ENCODE assay signal across 8 mouse cellular contexts in genomic region chr8:89041421-89042117, GRCm38 (mm10). TPM values are rescaled to one million over a fixed set of nuclear protein-coding genes. Genes with fewer than 3 reads are reported as not detected.
DNase-seq lines count a peak whose midpoint lies in the region; ATAC-seq and TF ChIP-seq lines count a peak whose summit lies in the region.

No protein-coding gene starts in this region.

- WGBS in forebrain, embryonic 10.5 days: under 1% methylated on average over 55 of the region's 55 CpGs
- WGBS in limb, embryonic 10.5 days: under 1% methylated on average over 55 of the region's 55 CpGs
- WGBS in olfactory bulb, adult 2 months: under 1% methylated on average over 55 of the region's 55 CpGs

- H3K4me1 ChIP-seq in forebrain, embryonic 10.5 days: peaks cover 88% of the 10 kb centered on the region
- H3K4me1 ChIP-seq in limb, embryonic 10.5 days: peaks cover 61% of the 10 kb centered on the region
- peaks cover 17% of the 10 kb centered on the region for H3K4me1 ChIP-seq in olfactory bulb, adult 2 months (ENCODE audit: control insufficient read depth, insufficient read depth, low read length)

- H3K36me3 ChIP-seq in forebrain, embryonic 10.5 days (replicated peaks): no peaks in the 10 kb centered on the region
- no peaks in the 10 kb centered on the region for H3K36me3 ChIP-seq in limb, embryonic 10.5 days

- no peak for ATAC-seq in inflammation-experienced regulatory T-cells, adult 6 months

- TF ChIP-seq CTCF in layer of hippocampus, adult 2 months (conservative IDR thresholded peaks at IDR 0.05): no peak
- no peak for TF ChIP-seq CTCF in olfactory bulb, adult 2 months (IDR thresholded peaks at IDR 0.05; ENCODE audit: insufficient read depth, low read depth, low read length)

- peak overlapping the region; percentile 64 for H3K4me3 ChIP-seq in layer of hippocampus, adult 2 months
- H3K4me3 ChIP-seq in forebrain, embryonic 10.5 days: peak overlapping the region; percentile 88
- H3K4me3 ChIP-seq in limb, embryonic 10.5 days: peak overlapping the region; percentile 89
- H3K4me3 ChIP-seq in olfactory bulb, adult 2 months (ENCODE audit: insufficient read depth, low read depth, low read length): peak overlapping the region; percentile 100

- no peaks in the 10 kb centered on the region for H3K9me3 ChIP-seq in forebrain, embryonic 10.5 days
- no peaks in the 10 kb centered on the region for H3K9me3 ChIP-seq in limb, embryonic 10.5 days (replicated peaks)

- DNase-seq in layer of hippocampus, adult 2 months (ENCODE audit: low spot score in 2 of 2): no peak
- no peak for DNase-seq in layer of hippocampus, postnatal 10 days (ENCODE audit: low spot score in 2 of 2)
- DNase-seq in forebrain, embryonic 10.5 days (ENCODE audit: extremely low spot score, low spot score): peak; percentile 59
- peak; percentile 74 for DNase-seq in limb, embryonic 10.5 days (ENCODE audit: low spot score)
- DNase-seq in urinary bladder, postnatal 10 days (ENCODE audit: low spot score): no peak
- no peak for DNase-seq in adrenal gland, adult 18-20 months (ENCODE audit: low spot score in 2 of 2)

- H3K27me3 ChIP-seq in forebrain, embryonic 10.5 days (ENCODE audit: poor library complexity, severe bottlenecking): peaks cover 46% of the 10 kb centered on the region
- peaks cover 37% of the 10 kb centered on the region for H3K27me3 ChIP-seq in limb, embryonic 10.5 days (ENCODE audit: low read depth, poor library complexity, severe bottlenecking)

- H3K27ac ChIP-seq in layer of hippocampus, adult 2 months: peak overlapping the region; percentile 93
- peak overlapping the region; percentile 98 for H3K27ac ChIP-seq in forebrain, embryonic 10.5 days
- peak overlapping the region; percentile 98 for H3K27ac ChIP-seq in limb, embryonic 10.5 days
- peak overlapping the region; percentile 99 for H3K27ac ChIP-seq in olfactory bulb, adult 2 months (ENCODE audit: insufficient read depth, low read depth, low read length)

- TF ChIP-seq POLR2A in olfactory bulb, adult 2 months (IDR thresholded peaks at IDR 0.05; ENCODE audit: insufficient read depth, low read depth, low read length): no peak

RNA-seq across cellular contexts. Expression of gene Sall1, which starts 2.4 kb away (rescaled TPM):
- 10 to 100 TPM; 12.9 to 13.7 TPM for total RNA-seq in layer of hippocampus, adult 2 months (2021)
- 10 to 100 TPM; 15.4 to 16.2 TPM for total RNA-seq in layer of hippocampus, postnatal 10 days (2021)
- 12.2 TPM in 2 replicates for polyA plus RNA-seq in forebrain, embryonic 10.5 days (2016; fragmentation: Nextera tagmentation; extraction: Ambion mirVana)
- polyA plus RNA-seq in limb, embryonic 10.5 days (2016; fragmentation: Nextera tagmentation; extraction: Ambion mirVana): 12.8 and 18.3 TPM in 2 replicates
- not detected in 2 replicates for polyA plus RNA-seq in olfactory bulb, adult 2 months (2012; ENCODE audit: insufficient read depth, insufficient read length, low replicate concordance, missing spikeins)
- polyA plus RNA-seq in inflammation-experienced regulatory T-cells, adult 6 months (2017; shearing (Covaris generic)): not detected
- under 1 TPM in 1 of 2 experiments, not detected in 1; 0.07 TPM for total RNA-seq in adrenal gland, adult 18-20 months (2021)

Comparison
In these comparisons a context has a peak if more than half of its experiments do, and no peak if none do; other contexts are left out.
1. DNase-seq: peak in forebrain, embryonic 10.5 days (single experiment) and limb, embryonic 10.5 days (single experiment); none in layer of hippocampus, adult 2 months (0 of 2), layer of hippocampus, postnatal 10 days (0 of 2), urinary bladder, postnatal 10 days (single experiment) and adrenal gland, adult 18-20 months (0 of 2).
2. Peak in every context shown above with its lines, with median percentiles within 50 percentile points of each other: H3K27ac ChIP-seq and H3K4me3 ChIP-seq.